Mouse (Mus musculus) embryonic facial prominence, embryonic 11.5 days (tissue): ENCODE measurements at regions not wholly inside any gene's neighbourhood (a gene's known extent, or its start where the extent isn't known, plus 50 kb on each side); places are given as distances from the start of the nearest gene placed in this dataset.

Experiments
- ATAC-seq: fragments of 200-750 bp; cut with Nextera tagmentation; replicated peaks from 2 replicates; pipeline ENCODE4 v1.8.0; 2017; ENCODE audit warnings: low read depth; ENCODE audit not compliant: insufficient number of reproducible peaks, low FRiP score, low TSS enrichment
- DNase-seq: peaks from one replicate; pipeline ENCODE4 v3.0.0-alpha.2; 2015; ENCODE audit warnings: low spot score
- H3K27ac ChIP-seq: fragments of 300-500 bp; sonication (generic); replicated peaks from 2 replicates; pipeline ENCODE4 v1.5.1; 2014; ENCODE audit warnings: mild to moderate bottlenecking, low read depth, low read length, control low read depth
- H3K27me3 ChIP-seq: fragments of 300-500 bp; sonication (generic); 2 replicates; pipeline ENCODE4 v1.6.1; 2014; ENCODE audit warnings: mild to moderate bottlenecking, low read length, moderate library complexity, mixed read lengths; ENCODE audit not compliant: control insufficient read depth, insufficient read depth
- H3K36me3 ChIP-seq: fragments of 300-500 bp; sonication (generic); replicated peaks from 2 replicates; pipeline ENCODE4 v1.6.1; 2014; ENCODE audit warnings: low read depth, mild to moderate bottlenecking, low read length, moderate library complexity, mixed read lengths; ENCODE audit not compliant: control insufficient read depth, insufficient read depth
- H3K4me1 ChIP-seq: fragments of 300-500 bp; sonication (generic); 2 replicates; pipeline ENCODE4 v1.6.1; 2014; ENCODE audit warnings: low read length, mixed read lengths; ENCODE audit not compliant: control insufficient read depth, insufficient read depth
- H3K4me2 ChIP-seq: fragments of 300-500 bp; sonication (generic); 2 replicates; pipeline ENCODE4 v1.6.1; 2014; ENCODE audit warnings: low read depth, mild to moderate bottlenecking, control low read depth, low read length, moderate library complexity
- H3K4me3 ChIP-seq: fragments of 300-500 bp; sonication (generic); 2 replicates; pipeline ENCODE4 v1.5.1; 2014; ENCODE audit warnings: low read depth, low read length, control low read depth
- H3K9ac ChIP-seq: fragments of 300-500 bp; sonication (generic); replicated peaks from 2 replicates; pipeline ENCODE4 v1.6.1; 2014; ENCODE audit warnings: mild to moderate bottlenecking, control low read depth, low read length
- H3K9me3 ChIP-seq: fragments of 300-500 bp; sonication (generic); replicated peaks from 2 replicates; pipeline ENCODE4 v1.6.1; 2016; ENCODE audit warnings: mild to moderate bottlenecking, low read length, inconsistent platforms, mixed read lengths; ENCODE audit not compliant: control insufficient read depth
- WGBS: fragments of 180-500 bp; shearing (Covaris S2); extraction: QIAGEN DNeasy Blood & Tissue Kit; methylation state at CpG from one replicate; pipeline ENCODE4 v1.1.7; 2014; 5-methylcytosine and 5-hydroxymethylcytosine counted together

- no peak for DNase-seq
- Histone ChIP-seq H3K4me3 (no peak overlapping the region), H3K27ac (no peak overlapping the region), H3K4me2 (no peak overlapping the region), H3K36me3 (no peaks in the 10 kb centered on the region), H3K9me3 (no peaks in the 10 kb centered on the region), H3K27me3 (no peaks in the 10 kb centered on the region), H3K4me1 (no peaks in the 10 kb centered on the region), H3K9ac (no peak overlapping the region)
- 72% methylated on average over 1 of the region's 1 CpGs for WGBS
- ATAC-seq, result no peak
These were observed 320.2 kb downstream of the Tfap2b start for GRCm38 (mm10) chr1:19528871-19529270.

- Histone ChIP-seq H3K9me3 (no peaks in the 10 kb centered on the region), H3K36me3 (no peaks in the 10 kb centered on the region), H3K27ac (no peak overlapping the region), H3K4me1 (no peaks in the 10 kb centered on the region), H3K9ac (no peak overlapping the region), H3K4me3 (no peak overlapping the region), H3K4me2 (no peak overlapping the region), H3K27me3 (no peaks in the 10 kb centered on the region)
- ATAC-seq (no peak), DNase-seq (no peak)
- 78% methylated on average over 1 of the region's 1 CpGs for WGBS
These were observed 322.7 kb downstream of the Tfap2b start for GRCm38 (mm10) chr1:19531406-19531805.

- no peak for ATAC-seq
- Histone ChIP-seq H3K27ac (no peak overlapping the region), H3K9me3 (no peaks in the 10 kb centered on the region), H3K27me3 (no peaks in the 10 kb centered on the region), H3K4me3 (no peak overlapping the region), H3K36me3 (no peaks in the 10 kb centered on the region), H3K4me1 (no peaks in the 10 kb centered on the region), H3K9ac (no peak overlapping the region), H3K4me2 (no peak overlapping the region)
- 57% methylated on average over 2 of the region's 2 CpGs for WGBS
- DNase-seq, result no peak
These were observed 326.3 kb downstream of the Tfap2b start for GRCm38 (mm10) chr1:19534990-19535389.

GRCm38 (mm10) chr1:19543011-19543410 is 334.3 kb downstream of the Tfap2b start:
- no peaks in the 10 kb centered on the region for H3K9me3 ChIP-seq
- H3K4me3 ChIP-seq, result no peak overlapping the region
- 83% methylated on average over 1 of the region's 1 CpGs for WGBS
- no peak overlapping the region for H3K4me2 ChIP-seq
- no peak overlapping the region for H3K9ac ChIP-seq
- ATAC-seq (no peak), DNase-seq (no peak)
- H3K27me3 ChIP-seq, result no peaks in the 10 kb centered on the region
- H3K27ac ChIP-seq, result no peak overlapping the region
- H3K4me1 ChIP-seq, result no peaks in the 10 kb centered on the region
- no peaks in the 10 kb centered on the region for H3K36me3 ChIP-seq

- H3K9me3 ChIP-seq, result no peaks in the 10 kb centered on the region
- no peaks in the 10 kb centered on the region for H3K27me3 ChIP-seq
- ATAC-seq, result no peak
- no peaks in the 10 kb centered on the region for H3K36me3 ChIP-seq
- no peak overlapping the region for H3K9ac ChIP-seq
- no peaks in the 10 kb centered on the region for H3K4me1 ChIP-seq
- DNase-seq, result peak; percentile 31
- no peak overlapping the region for H3K4me2 ChIP-seq
- no peak overlapping the region for H3K4me3 ChIP-seq
- no peak overlapping the region for H3K27ac ChIP-seq
- WGBS, result 39% methylated on average over 3 of the region's 3 CpGs
These were observed 357.0 kb downstream of the Tfap2b start for GRCm38 (mm10) chr1:19565755-19566154.

- Histone ChIP-seq H3K9ac (no peak overlapping the region), H3K4me3 (no peak overlapping the region), H3K4me1 (no peaks in the 10 kb centered on the region), H3K9me3 (no peaks in the 10 kb centered on the region), H3K27me3 (no peaks in the 10 kb centered on the region), H3K4me2 (no peak overlapping the region), H3K36me3 (no peaks in the 10 kb centered on the region), H3K27ac (no peak overlapping the region)
- DNase-seq (no peak), ATAC-seq (no peak)
- WGBS, result 60% methylated on average over 12 of the region's 12 CpGs
These were observed 374.6 kb downstream of the Tfap2b start for GRCm38 (mm10) chr1:19583071-19584034.

- DNase-seq (no peak), ATAC-seq (no peak)
- Histone ChIP-seq H3K9ac (no peak overlapping the region), H3K4me3 (no peak overlapping the region), H3K27ac (no peak overlapping the region), H3K4me1 (no peaks in the 10 kb centered on the region), H3K4me2 (no peak overlapping the region), H3K9me3 (no peaks in the 10 kb centered on the region), H3K27me3 (no peaks in the 10 kb centered on the region), H3K36me3 (no peaks in the 10 kb centered on the region)
- 81% methylated on average over 7 of the region's 7 CpGs for WGBS
These were observed 396.8 kb downstream of the Tfap2b start for GRCm38 (mm10) chr1:19605506-19605905.

- Histone ChIP-seq H3K9ac (no peak overlapping the region), H3K27me3 (no peaks in the 10 kb centered on the region), H3K36me3 (no peaks in the 10 kb centered on the region), H3K4me1 (no peaks in the 10 kb centered on the region), H3K4me3 (no peak overlapping the region), H3K27ac (no peak overlapping the region), H3K4me2 (no peak overlapping the region), H3K9me3 (no peaks in the 10 kb centered on the region)
- DNase-seq, result no peak
- no peak for ATAC-seq
- WGBS, result 81% methylated on average over 4 of the region's 4 CpGs
These were observed 407.0 kb downstream of the Tfap2b start for GRCm38 (mm10) chr1:19615688-19616087.
